Mouse (Mus musculus) forebrain, embryonic 16.5 days (tissue): ENCODE measurements around the gene Usp16. TPM values are rescaled to one million over a fixed set of nuclear protein-coding genes. Genes with fewer than 3 reads are reported as not detected.
"Not testable (repeated sequence)": the region's sequence is repeated elsewhere in the genome, so short reads cannot be mapped to it uniquely, and the experiment has no call there.

Experiments used
- ATAC-seq: fragments of 200-750 bp; cut with Nextera tagmentation; 2 replicates; pipeline ENCODE4 v1.8.0; 2017; ENCODE audit warnings: mild to moderate bottlenecking, moderate library complexity
- H3K27ac ChIP-seq: fragments of 300-500 bp; sonication (generic); 2 replicates; pipeline ENCODE4 v1.5.1; 2014; ENCODE audit warnings: low read length, control low read depth
- H3K27me3 ChIP-seq: fragments of 300-500 bp; sonication (generic); replicated peaks from 2 replicates; pipeline ENCODE4 v1.6.1; 2014; ENCODE audit warnings: low read length; ENCODE audit not compliant: control insufficient read depth, insufficient read depth
- H3K36me3 ChIP-seq: fragments of 300-500 bp; sonication (generic); 2 replicates; pipeline ENCODE4 v1.6.1; 2014; ENCODE audit not compliant: control insufficient read depth, insufficient read depth
- H3K4me1 ChIP-seq: fragments of 300-500 bp; sonication (generic); replicated peaks from 2 replicates; pipeline ENCODE4 v1.6.1; 2014; ENCODE audit warnings: low read length; ENCODE audit not compliant: control insufficient read depth, insufficient read depth
- H3K4me2 ChIP-seq: fragments of 300-500 bp; sonication (generic); 2 replicates; pipeline ENCODE4 v1.6.1; 2014; ENCODE audit warnings: mild to moderate bottlenecking, low read length, control low read depth
- H3K4me3 ChIP-seq: fragments of 300-500 bp; sonication (generic); replicated peaks from 2 replicates; pipeline ENCODE4 v1.5.1; 2014; ENCODE audit warnings: mild to moderate bottlenecking, low read length, control low read depth
- H3K9ac ChIP-seq: fragments of 300-500 bp; sonication (generic); replicated peaks from 2 replicates; pipeline ENCODE4 v1.6.1; 2014; ENCODE audit warnings: low read depth, low read length, control low read depth
- H3K9me3 ChIP-seq: fragments of 300-500 bp; sonication (generic); 2 replicates; pipeline ENCODE4 v1.6.1; 2016; ENCODE audit warnings: low read length; ENCODE audit not compliant: control insufficient read depth
- WGBS: fragments of 180-500 bp; shearing (Covaris S2); extraction: QIAGEN DNeasy Blood & Tissue Kit; methylation state at CpG from one replicate; pipeline ENCODE4 v1.1.7; 2014; 5-methylcytosine and 5-hydroxymethylcytosine counted together
- polyA plus RNA-seq: library from polyadenylated mRNA; unstranded; fragments of >200 nt; fragmentation: Nextera tagmentation; extraction: Ambion mirVana; gene quantifications from 2 replicates; pipeline ENCODE4 v1.2.1, GENCODE M21; 2015

Gene Usp16
- polyA plus RNA-seq, 1 experiment from 2014 or later, result 45.8 TPM

- H3K4me1 ChIP-seq, result peaks cover 16% of the 10 kb centered on the region
- H3K27ac ChIP-seq, result peak overlapping the region; percentile 68
- no peaks in the 10 kb centered on the region; the same call in 1 of the 2 replicates for H3K27me3 ChIP-seq
- ATAC-seq, result no peak; the same call in 1 of the 2 replicates
- peak overlapping the region; percentile 95 for H3K4me2 ChIP-seq
- H3K9ac ChIP-seq, result peak overlapping the region; percentile 75
- no peaks in the 10 kb centered on the region for H3K36me3 ChIP-seq
- WGBS, result under 1% methylated on average over 37 of the region's 38 CpGs
- H3K4me3 ChIP-seq, result peak overlapping the region; percentile 96
- no peaks in the 10 kb centered on the region for H3K9me3 ChIP-seq
Measured at GRCm38 (mm10) chr16:87455180-87455611, 693 bp downstream of the Usp16 start.

GRCm38 (mm10) chr16:87458752-87459151, 4.2 kb downstream of the Usp16 start:
- Histone ChIP-seq H3K27ac (no peak overlapping the region), H3K9ac (no peak overlapping the region), H3K27me3 (no peaks in the 10 kb centered on the region), H3K4me1 (peaks cover 16% of the 10 kb centered on the region), H3K9me3 (no peaks in the 10 kb centered on the region), H3K4me3 (no peak overlapping the region), H3K36me3 (0 out of 2 replicates have a peak, but pooled peaks cover 5% of the 10 kb centered on the region), H3K4me2 (no peak overlapping the region)
- 98% methylated on average over 3 of the region's 3 CpGs for WGBS
- no peak for ATAC-seq

GRCm38 (mm10) chr16:87470579-87470978, 16.1 kb downstream of the Usp16 start:
- Histone ChIP-seq H3K27me3 (no peaks in the 10 kb centered on the region), H3K9me3 (no peaks in the 10 kb centered on the region), H3K4me3 (no peak overlapping the region), H3K4me1 (no peaks in the 10 kb centered on the region), H3K9ac (no peak overlapping the region), H3K4me2 (no peak overlapping the region), H3K36me3 (peaks cover 40% of the 10 kb centered on the region), H3K27ac (no peak overlapping the region)
- ATAC-seq, result no peak
- 88% methylated on average over 4 of the region's 4 CpGs for WGBS

- 93% methylated on average over 5 of the region's 5 CpGs for WGBS
- peaks cover 59% of the 10 kb centered on the region for H3K36me3 ChIP-seq
- H3K9ac ChIP-seq, result no peak overlapping the region
- no peaks in the 10 kb centered on the region for H3K9me3 ChIP-seq
- ATAC-seq, result no peak
- no peaks in the 10 kb centered on the region for H3K27me3 ChIP-seq
- H3K4me2 ChIP-seq, result no peak overlapping the region
- no peak overlapping the region for H3K27ac ChIP-seq
- no peak overlapping the region for H3K4me3 ChIP-seq
- H3K4me1 ChIP-seq, result no peaks in the 10 kb centered on the region
Measured at GRCm38 (mm10) chr16:87484367-87484766, 29.9 kb downstream of the Usp16 start.

GRCm38 (mm10) chr16:87486739-87487138, 32.2 kb downstream of the Usp16 start:
- 97% methylated on average over 5 of the region's 5 CpGs for WGBS
- no peak overlapping the region for H3K4me3 ChIP-seq
- H3K9ac ChIP-seq, result no peak overlapping the region
- H3K27ac ChIP-seq, result no peak overlapping the region
- H3K4me1 ChIP-seq, result no peaks in the 10 kb centered on the region
- ATAC-seq, result no peak
- H3K9me3 ChIP-seq, result no peaks in the 10 kb centered on the region
- peaks cover 70% of the 10 kb centered on the region for H3K36me3 ChIP-seq
- H3K27me3 ChIP-seq, result no peaks in the 10 kb centered on the region
- H3K4me2 ChIP-seq, result no peak overlapping the region

GRCm38 (mm10) chr16:87488605-87489004, 34.1 kb downstream of the Usp16 start:
- no peak overlapping the region for H3K4me3 ChIP-seq
- H3K4me2 ChIP-seq, result no peak overlapping the region
- no peak for ATAC-seq
- no peaks in the 10 kb centered on the region for H3K27me3 ChIP-seq
- H3K9ac ChIP-seq, result no peak overlapping the region
- H3K36me3 ChIP-seq, result peaks cover 62% of the 10 kb centered on the region
- WGBS, result 87% methylated on average over 2 of the region's 2 CpGs
- no peak overlapping the region for H3K27ac ChIP-seq
- H3K4me1 ChIP-seq, result no peaks in the 10 kb centered on the region
- H3K9me3 ChIP-seq, result no peaks in the 10 kb centered on the region

GRCm38 (mm10) chr16:87492191-87492792, 37.8 kb downstream of the Usp16 start:
- Histone ChIP-seq H3K4me1 (peaks cover 18% of the 10 kb centered on the region), H3K36me3 (peaks cover 33% of the 10 kb centered on the region)
- H3K4me2 ChIP-seq, H3K9me3 ChIP-seq, H3K9ac ChIP-seq, H3K27me3 ChIP-seq, H3K27ac ChIP-seq, ATAC-seq, H3K4me3 ChIP-seq: not testable (repeated sequence)
- 97% methylated on average over 12 of the region's 12 CpGs for WGBS

- H3K9ac ChIP-seq, result peak overlapping the region; percentile 97
- H3K27me3 ChIP-seq, result no peaks in the 10 kb centered on the region
- peak overlapping the region; percentile 81 for H3K4me2 ChIP-seq
- WGBS, result under 1% methylated on average over 39 of the region's 39 CpGs
- no peak; the same call in 1 of the 2 replicates for ATAC-seq
- H3K4me3 ChIP-seq, result peak overlapping the region; percentile 94
- peak overlapping the region; percentile 82 for H3K27ac ChIP-seq
- H3K36me3 ChIP-seq, result peaks cover 21% of the 10 kb centered on the region
- no peaks in the 10 kb centered on the region for H3K9me3 ChIP-seq
- peaks cover 18% of the 10 kb centered on the region for H3K4me1 ChIP-seq
Measured at GRCm38 (mm10) chr16:87494955-87495655, 40.6 kb downstream of the Usp16 start.

- H3K9me3 ChIP-seq, result no peaks in the 10 kb centered on the region
- peak within 1 kb of the TSS; percentile 94 for H3K4me3 ChIP-seq
- H3K9ac ChIP-seq, result peak within 1 kb of the TSS; percentile 97
- under 1% methylated on average over 48 of the region's 48 CpGs for WGBS
- peak within 1 kb of the TSS; percentile 85 for H3K4me2 ChIP-seq
- no peaks in the 10 kb centered on the region for H3K27me3 ChIP-seq
- peaks cover 13% of the 10 kb centered on the region for H3K36me3 ChIP-seq
- peak; percentile 98 for ATAC-seq
- peaks cover 18% of the 10 kb centered on the region for H3K4me1 ChIP-seq
- peak within 1 kb of the TSS; percentile 82 for H3K27ac ChIP-seq
Measured at GRCm38 (mm10) chr16:87495716-87496447, 41.4 kb downstream of the Usp16 start, which contains the start of gene Cct8. Cct8 (minus strand) TSS chr16:87495873.
